In genomic region chr11:65004836-65005235, GRCm38 (mm10) we compare ENCODE assay signal across 15 mouse cellular contexts.
"Had no signal": no experiment of that assay in that cellular context is flagged by ENCODE, and none has a peak within 500 bp of the region (broad histone marks: within the 10 kb centered on the region; RNA-seq: fewer than 3 reads in every experiment).

No protein-coding gene starts in this region.

- H3K9ac ChIP-seq: limb, embryonic 12.5 days; liver, embryonic 13.5 days; liver, postnatal 0 days; midbrain, embryonic 12.5 days; neural tube, embryonic 13.5 days; stomach, embryonic 15.5 days had no signal

- H3K4me2 ChIP-seq: limb, embryonic 12.5 days; liver, embryonic 13.5 days; midbrain, embryonic 12.5 days; neural tube, embryonic 13.5 days; stomach, embryonic 15.5 days had no signal

- H3K4me1 ChIP-seq: limb, embryonic 12.5 days; liver, embryonic 13.5 days; midbrain, embryonic 12.5 days; neural tube, embryonic 13.5 days; stomach, embryonic 15.5 days had no signal

- DNase-seq: kidney, adult 9 months; kidney, postnatal 10 days; kidney, postnatal 4 days; liver; liver, embryonic 13.5 days; liver, postnatal 0 days; retina, postnatal 1 day; right cerebral cortex, postnatal 14 days; thymus, postnatal 36 days had no signal

- H3K27ac ChIP-seq: limb, embryonic 12.5 days; liver, embryonic 13.5 days; midbrain, embryonic 12.5 days; neural tube, embryonic 13.5 days; stomach, embryonic 15.5 days had no signal

- H3K27me3 ChIP-seq: limb, embryonic 12.5 days; liver, embryonic 13.5 days; midbrain, embryonic 12.5 days; neural tube, embryonic 13.5 days; stomach, embryonic 15.5 days had no signal

- ATAC-seq: liver, postnatal 0 days; midbrain, embryonic 16.5 days had no signal

- H3K4me3 ChIP-seq: layer of hippocampus, adult 2 months; limb, embryonic 12.5 days; liver, embryonic 13.5 days; midbrain, embryonic 12.5 days; neural tube, embryonic 13.5 days; stomach, embryonic 15.5 days had no signal

- H3K9me3 ChIP-seq: limb, embryonic 12.5 days; liver, embryonic 13.5 days; midbrain, embryonic 12.5 days; neural tube, embryonic 13.5 days; stomach, embryonic 15.5 days had no signal
